Mouse (Mus musculus) hindbrain, postnatal 0 days (tissue): ENCODE data around the gene Zbed5. TPM values are rescaled to one million over a fixed set of nuclear protein-coding genes. Genes with fewer than 3 reads are reported as not detected.

ENCODE experiments used
- ATAC-seq: fragments of 200-750 bp; cut with Nextera tagmentation; 2 replicates; pipeline ENCODE4 v1.8.0; 2017; ENCODE audit warnings: mild to moderate bottlenecking, moderate TSS enrichment, moderate library complexity
- DNase-seq: peaks from one replicate; pipeline ENCODE4 v3.0.0-alpha.2; 2015; ENCODE audit warnings: low spot score
- H3K27ac ChIP-seq: fragments of 300-500 bp; sonication (generic); 2 replicates; pipeline ENCODE4 v1.5.1; 2014; ENCODE audit warnings: mild to moderate bottlenecking
- H3K27me3 ChIP-seq: fragments of 300-500 bp; sonication (generic); 2 replicates; pipeline ENCODE4 v1.6.1; 2014; ENCODE audit warnings: low read length, mixed read lengths; ENCODE audit not compliant: insufficient read depth
- H3K36me3 ChIP-seq: fragments of 300-500 bp; sonication (generic); 2 replicates; pipeline ENCODE4 v1.6.1; 2014; ENCODE audit warnings: low read length, mixed read lengths; ENCODE audit not compliant: insufficient read depth
- H3K4me1 ChIP-seq: fragments of 300-500 bp; sonication (generic); 2 replicates; pipeline ENCODE4 v1.6.1; 2014; ENCODE audit warnings: antibody characterized with exemption, low read length, mixed read lengths; ENCODE audit not compliant: insufficient read depth
- H3K4me2 ChIP-seq: fragments of 300-500 bp; sonication (generic); 2 replicates; pipeline ENCODE4 v1.6.1; 2014; ENCODE audit warnings: low read depth, mild to moderate bottlenecking, low read length, moderate library complexity, mixed read lengths
- H3K4me3 ChIP-seq: fragments of 300-500 bp; sonication (generic); 2 replicates; pipeline ENCODE4 v1.5.1; 2014; ENCODE audit warnings: low read length
- H3K9ac ChIP-seq: fragments of 300-500 bp; sonication (generic); replicated peaks from 2 replicates; pipeline ENCODE4 v1.6.1; 2014; ENCODE audit warnings: mild to moderate bottlenecking, low read length, moderate library complexity, mixed read lengths
- H3K9me3 ChIP-seq: fragments of 300-500 bp; sonication (generic); 2 replicates; pipeline ENCODE4 v1.6.1; 2016; ENCODE audit warnings: low read length, mixed read lengths
- CTCF ChIP-seq: IDR thresholded peaks from 2 replicates; pipeline ENCODE4 v1.5.1; 2016; ENCODE audit warnings: antibody characterized with exemption, control low read depth, low read depth
- WGBS: fragments of 180-500 bp; shearing (Covaris S2); extraction: QIAGEN DNeasy Blood & Tissue Kit; methylation state at CpG from one replicate; pipeline ENCODE4 v1.1.7; 2014; 5-methylcytosine and 5-hydroxymethylcytosine counted together
- polyA plus RNA-seq: library from polyadenylated mRNA; unstranded; fragments of >200 nt; fragmentation: Nextera tagmentation; extraction: Ambion mirVana; gene quantifications from 2 replicates; pipeline ENCODE4 v1.2.1, GENCODE M21; 2015
- total RNA-seq: library from RNA; depleted of rRNA; stranded (reverse); fragments of >200 nt; gene quantifications from 2 replicates; pipeline ENCODE4 v1.2.3, GENCODE M21; 2014; rRNA removed

Zbed5 gene
- total and polyA plus RNA-seq, 2 experiments from 2014 or later = 7.9 to 9.6 TPM

GRCm38 (mm10) chr5:129943402-129943801 is 47.9 kb downstream of the Zbed5 start:
- TF ChIP-seq CTCF = no peak
- DNase-seq (no peak), ATAC-seq (no peak)
- no peak overlapping the region for H3K9ac ChIP-seq
- no peaks in the 10 kb centered on the region for H3K9me3 ChIP-seq
- H3K27me3 ChIP-seq = no peaks in the 10 kb centered on the region
- H3K36me3 ChIP-seq = no peaks in the 10 kb centered on the region
- no peak overlapping the region for H3K27ac ChIP-seq
- 96% methylated on average over 1 of the region's 1 CpGs for WGBS
- H3K4me1 ChIP-seq = 0 out of 2 replicates have a peak, but pooled peaks cover 4% of the 10 kb centered on the region
- H3K4me3 ChIP-seq = no peak overlapping the region
- H3K4me2 ChIP-seq = no peak overlapping the region

GRCm38 (mm10) chr5:129947528-129948033 is 52.1 kb downstream of the Zbed5 start:
- Histone ChIP-seq H3K27me3 (no peaks in the 10 kb centered on the region), H3K9ac (no peak overlapping the region), H3K27ac (no peak overlapping the region), H3K36me3 (no peaks in the 10 kb centered on the region), H3K9me3 (no peaks in the 10 kb centered on the region), H3K4me2 (no peak overlapping the region), H3K4me3 (no peak overlapping the region), H3K4me1 (0 out of 2 replicates have a peak, but pooled peaks cover 4% of the 10 kb centered on the region)
- 99% methylated on average over 2 of the region's 2 CpGs for WGBS
- TF ChIP-seq CTCF = no peak
- DNase-seq (no peak), ATAC-seq (no peak)

DNA sequence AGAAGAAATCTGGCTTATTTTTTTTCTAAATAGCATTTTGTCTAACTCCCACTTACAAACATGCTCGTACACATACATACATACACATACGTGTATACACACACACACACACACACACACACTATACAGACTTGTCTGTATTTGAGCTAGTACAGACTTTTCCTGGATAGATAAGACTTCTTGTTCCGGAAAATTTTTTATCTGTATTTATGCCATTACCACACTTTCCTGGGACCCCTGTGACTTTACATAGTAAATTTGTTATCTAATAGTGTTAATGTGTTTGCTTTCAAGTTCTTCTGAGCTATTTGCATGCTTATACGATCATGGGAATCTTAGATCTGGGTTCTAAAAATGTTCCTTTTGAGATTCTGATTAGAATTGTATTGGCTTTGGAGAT is 56.6 kb downstream of the Zbed5 start:
- WGBS = 95% methylated on average over 4 of the region's 4 CpGs
- ATAC-seq (no peak), DNase-seq (no peak)
- Histone ChIP-seq H3K9me3 (no peaks in the 10 kb centered on the region), H3K4me2 (no peak overlapping the region), H3K4me3 (no peak overlapping the region), H3K4me1 (no peaks in the 10 kb centered on the region), H3K27ac (no peak overlapping the region), H3K36me3 (no peaks in the 10 kb centered on the region), H3K9ac (no peak overlapping the region), H3K27me3 (no peaks in the 10 kb centered on the region)
- no peak for TF ChIP-seq CTCF

Other genes with a start within 250 kb of the Zbed5 start
- 3.3 and 4.7 TPM in 2 replicates for gene Zfp11, start 225.6 kb upstream of the Zbed5 start, total RNA-seq
- 3.2 and 3.4 TPM in 2 replicates for gene Zfp11, start 225.6 kb upstream of the Zbed5 start, polyA plus RNA-seq
- gene Sept14, start 187.2 kb upstream of the Zbed5 start, total RNA-seq = not detected in 2 replicates
- gene Sept14, start 187.2 kb upstream of the Zbed5 start, polyA plus RNA-seq = not detected in 2 replicates
- gene Mrps17, start 180.2 kb upstream of the Zbed5 start, total RNA-seq = 112 and 113 TPM in 2 replicates
- gene Mrps17, start 180.2 kb upstream of the Zbed5 start, polyA plus RNA-seq = 156 and 157 TPM in 2 replicates
- gene Nipsnap2, start 170.7 kb upstream of the Zbed5 start, total RNA-seq = 72.3 and 75.7 TPM in 2 replicates
- gene Nipsnap2, start 170.7 kb upstream of the Zbed5 start, polyA plus RNA-seq = 115 and 125 TPM in 2 replicates
- 28.3 and 31.0 TPM in 2 replicates for gene Psph, start 108.3 kb upstream of the Zbed5 start, total RNA-seq
- gene Psph, start 108.3 kb upstream of the Zbed5 start, polyA plus RNA-seq = 55.3 and 58.1 TPM in 2 replicates
- gene Sumf2, start 48.7 kb upstream of the Zbed5 start, total RNA-seq = 21.8 and 23.2 TPM in 2 replicates
- gene Sumf2, start 48.7 kb upstream of the Zbed5 start, polyA plus RNA-seq = 25.2 and 29.4 TPM in 2 replicates
- 1,207 and 1,381 TPM in 2 replicates for gene Chchd2, start 8.3 kb upstream of the Zbed5 start, total RNA-seq
- gene Chchd2, start 8.3 kb upstream of the Zbed5 start, polyA plus RNA-seq = 877 TPM in 2 replicates
- gene Phkg1, start 2.8 kb downstream of the Zbed5 start, total RNA-seq = 2.0 and 3.6 TPM in 2 replicates
- 1.7 and 3.3 TPM in 2 replicates for gene Phkg1, start 2.8 kb downstream of the Zbed5 start, polyA plus RNA-seq
- 3.5 and 4.1 TPM in 2 replicates for gene Nupr1l, start 12.8 kb downstream of the Zbed5 start, total RNA-seq
- 6.0 and 6.1 TPM in 2 replicates for gene Nupr1l, start 12.8 kb downstream of the Zbed5 start, polyA plus RNA-seq
- 73.0 and 73.3 TPM in 2 replicates for gene Vkorc1l1, start 46.2 kb downstream of the Zbed5 start, total RNA-seq
- gene Vkorc1l1, start 46.2 kb downstream of the Zbed5 start, polyA plus RNA-seq = 22.3 and 23.0 TPM in 2 replicates
- gene Gusb, start 107.3 kb downstream of the Zbed5 start, total RNA-seq = 26.2 and 27.4 TPM in 2 replicates
- gene Gusb, start 107.3 kb downstream of the Zbed5 start, polyA plus RNA-seq = 44.7 and 47.0 TPM in 2 replicates
- 24.9 and 31.4 TPM in 2 replicates for gene Asl, start 133.5 kb downstream of the Zbed5 start, total RNA-seq
- gene Asl, start 133.5 kb downstream of the Zbed5 start, polyA plus RNA-seq = 43.2 and 52.3 TPM in 2 replicates
- 34.4 and 39.8 TPM in 2 replicates for gene Crcp, start 133.6 kb downstream of the Zbed5 start, total RNA-seq
- 73.7 and 83.0 TPM in 2 replicates for gene Crcp, start 133.6 kb downstream of the Zbed5 start, polyA plus RNA-seq
- 35.6 and 38.1 TPM in 2 replicates for gene Tpst1, start 177.6 kb downstream of the Zbed5 start, total RNA-seq
- gene Tpst1, start 177.6 kb downstream of the Zbed5 start, polyA plus RNA-seq = 46.7 and 48.7 TPM in 2 replicates
- gene Kctd7, start 249.1 kb downstream of the Zbed5 start, total RNA-seq = 20.8 and 31.7 TPM in 2 replicates
- gene Kctd7, start 249.1 kb downstream of the Zbed5 start, polyA plus RNA-seq = 10.9 and 11.2 TPM in 2 replicates